18 mouse cellular contexts compared by ENCODE assay signal in the genomic region with DNA sequence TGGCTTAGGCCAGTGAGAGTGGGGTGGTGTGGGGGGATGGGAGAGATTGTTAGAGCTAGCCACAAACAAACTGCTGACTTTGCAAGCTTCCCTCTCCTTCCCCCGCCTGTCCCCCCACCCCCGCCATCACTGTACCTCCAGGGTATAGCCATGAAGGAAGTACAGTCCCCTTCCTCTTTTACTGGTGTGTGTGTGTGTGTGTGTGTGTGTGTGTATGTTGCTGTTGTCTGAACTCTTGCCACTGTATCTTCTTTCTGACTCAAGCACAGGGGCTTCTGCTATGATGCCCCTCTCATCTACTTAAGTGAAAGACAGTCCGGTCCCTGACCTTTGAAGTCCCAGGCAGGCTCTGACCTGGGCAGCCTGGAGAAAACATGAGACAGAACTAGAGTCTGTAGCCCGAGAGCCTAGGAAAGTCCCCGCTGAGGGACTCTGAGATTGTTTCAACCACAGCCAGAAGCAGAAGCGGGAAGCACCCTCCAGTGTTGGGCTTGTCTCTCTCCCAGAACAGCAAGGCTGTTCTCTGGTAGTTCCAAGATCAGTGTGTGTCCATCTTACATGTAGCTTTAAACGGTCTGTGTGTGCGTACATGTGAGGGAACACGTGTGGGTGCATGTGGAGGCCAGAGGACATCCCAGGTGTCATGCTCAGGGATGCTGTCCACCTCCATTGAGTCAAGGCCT. TPM values are rescaled to one million over a fixed set of nuclear protein-coding genes. Genes with fewer than 3 reads are reported as not detected.
A peak's percentile ranks its signal among the peaks of the same experiment; 100 is the strongest.
DNase-seq lines count a peak whose midpoint lies in the region; ATAC-seq and TF ChIP-seq lines count a peak whose summit lies in the region.
"Had no signal": no experiment of that assay in that cellular context is flagged by ENCODE, and none has a peak within 500 bp of the region (broad histone marks: within the 10 kb centered on the region; RNA-seq: fewer than 3 reads in every experiment).

No protein-coding gene starts in this region.

- no peak for TF ChIP-seq POLR2A in kidney, adult 2 months (IDR thresholded peaks at IDR 0.05; ENCODE audit: low read depth, low read length)
- no peak for TF ChIP-seq POLR2A in bone marrow, adult 2 months (IDR thresholded peaks at IDR 0.05; ENCODE audit: borderline replicate concordance, control insufficient read depth, low read depth, low read length)

- DNase-seq in kidney, adult 2 months = no peak
- no peak for DNase-seq in kidney, postnatal 4 days
- peak; percentile 59 for DNase-seq in 416B (ENCODE audit: low read depth)
- no peak for DNase-seq in layer of hippocampus, postnatal 10 days (ENCODE audit: low spot score in 2 of 2)
- DNase-seq in right cerebral cortex, postnatal 10 days (ENCODE audit: low spot score in 2 of 2) = no peak
- DNase-seq: adrenal gland, postnatal 14 days; cerebellum, adult 8-10 months; thymus, postnatal 14 days had no signal

- H3K4me3 ChIP-seq in kidney, adult 2 months (ENCODE audit: insufficient read depth, low read depth, low read length) = no peak overlapping the region
- H3K4me3 ChIP-seq in bone marrow, adult 2 months (replicated peaks; ENCODE audit: control insufficient read depth, low read depth, low read length) = no peak overlapping the region
- H3K4me3 ChIP-seq in macrophage (ENCODE audit: inconsistent target) = no peak overlapping the region
- H3K4me3 ChIP-seq in intestine, postnatal 0 days (ENCODE audit: low read depth, low read length) = no peak overlapping the region
- H3K4me3 ChIP-seq: embryonic facial prominence, embryonic 10.5 days; forebrain, embryonic 10.5 days; hindbrain, embryonic 12.5 days; lung, embryonic 15.5 days; midbrain, embryonic 13.5 days; neural tube, embryonic 13.5 days had no signal

- peaks cover 2% of the 10 kb centered on the region; the same call in 1 of the 2 replicates for H3K36me3 ChIP-seq in kidney, adult 2 months (ENCODE audit: control insufficient read depth, insufficient read depth, low read length)
- peaks cover 34% of the 10 kb centered on the region for H3K36me3 ChIP-seq in macrophage (ENCODE audit: inconsistent target)
- H3K36me3 ChIP-seq in intestine, postnatal 0 days (ENCODE audit: control insufficient read depth, insufficient read depth) = peaks cover 29% of the 10 kb centered on the region

- H3K9ac ChIP-seq in intestine, postnatal 0 days (ENCODE audit: low read depth, low read length) = no peak overlapping the region
- H3K9ac ChIP-seq: hindbrain, embryonic 12.5 days; lung, embryonic 15.5 days; midbrain, embryonic 13.5 days; neural tube, embryonic 13.5 days had no signal

- no peak for TF ChIP-seq CTCF in kidney, adult 2 months (conservative IDR thresholded peaks at IDR 0.05; ENCODE audit: insufficient read depth, insufficient read length, low read depth, low read length)
- 0 out of 2 replicates have a peak, but pooled peaks have one; percentile 8 for TF ChIP-seq CTCF in bone marrow, adult 2 months (IDR thresholded peaks at IDR 0.05; ENCODE audit: control insufficient read depth, insufficient read depth, low read length)
- TF ChIP-seq CTCF in intestine, postnatal 0 days (IDR thresholded peaks at IDR 0.05; ENCODE audit: low read depth) = no peak

- peaks cover 3% of the 10 kb centered on the region; the same call in 1 of the 2 replicates for H3K4me1 ChIP-seq in kidney, adult 2 months (ENCODE audit: control insufficient read depth, insufficient read depth, low read length)
- peaks cover 4% of the 10 kb centered on the region; the same call in 1 of the 2 replicates for H3K4me1 ChIP-seq in bone marrow, adult 2 months (ENCODE audit: control insufficient read depth, insufficient read depth, low read length)
- peaks cover 8% of the 10 kb centered on the region; the same call in 1 of the 2 replicates for H3K4me1 ChIP-seq in intestine, postnatal 0 days (replicated peaks; ENCODE audit: control insufficient read depth, insufficient read depth, low read length)

- peaks cover 31% of the 10 kb centered on the region; the same call in 1 of the 2 replicates for H3K79me2 ChIP-seq in macrophage (ENCODE audit: inconsistent target)

- H3K4me2 ChIP-seq in intestine, postnatal 0 days (replicated peaks; ENCODE audit: low read depth) = no peak overlapping the region
- H3K4me2 ChIP-seq: hindbrain, embryonic 12.5 days; lung, embryonic 15.5 days; midbrain, embryonic 13.5 days; neural tube, embryonic 13.5 days had no signal

- 0 out of 2 replicates have a peak overlapping the region, but pooled peaks have one; percentile 2 for H3K27ac ChIP-seq in kidney, adult 2 months (ENCODE audit: insufficient read depth, low read depth, low read length)
- H3K27ac ChIP-seq in bone marrow, adult 2 months (ENCODE audit: control insufficient read depth, insufficient read depth, low read depth, low read length, poor library complexity) = peak overlapping the region; percentile 66
- peak overlapping the region; percentile 87 for H3K27ac ChIP-seq in macrophage
- no peak overlapping the region for H3K27ac ChIP-seq in intestine, postnatal 0 days (ENCODE audit: low read depth, low read length)
- H3K27ac ChIP-seq: embryonic facial prominence, embryonic 10.5 days; forebrain, embryonic 10.5 days; hindbrain, embryonic 12.5 days; lung, embryonic 15.5 days; midbrain, embryonic 13.5 days; neural tube, embryonic 13.5 days had no signal

- no peaks in the 10 kb centered on the region for H3K27me3 ChIP-seq in kidney, adult 2 months (replicated peaks; ENCODE audit: control insufficient read depth, insufficient read depth, low read length)
- H3K27me3 ChIP-seq in intestine, postnatal 0 days (replicated peaks; ENCODE audit: control insufficient read depth, insufficient read depth, low read length) = peaks cover 6% of the 10 kb centered on the region; the same call in 1 of the 2 replicates

- ATAC-seq in intestine, postnatal 0 days = no peak
- ATAC-seq: CD4-positive, CD25-positive, alpha-beta regulatory T cell, adult 4 months; midbrain, embryonic 13.5 days had no signal

- whole genome bisulfite sequencing in kidney, adult 2 months = 63% methylated on average over 9 of the region's 9 CpGs
- 20% methylated on average over 9 of the region's 9 CpGs for WGBS in bone marrow, adult 2 months
- WGBS in macrophage (ENCODE audit: missing documents) = 15% methylated on average over 9 of the region's 9 CpGs
- WGBS in intestine, postnatal 0 days = 79% methylated on average over 9 of the region's 9 CpGs

- no peaks in the 10 kb centered on the region for H3K9me3 ChIP-seq in intestine, postnatal 0 days (ENCODE audit: control insufficient read depth)
- H3K9me3 ChIP-seq: embryonic facial prominence, embryonic 10.5 days; forebrain, embryonic 10.5 days; hindbrain, embryonic 12.5 days; lung, embryonic 15.5 days; midbrain, embryonic 13.5 days; neural tube, embryonic 13.5 days had no signal

RNA-seq across cellular contexts. Expression of a gene that starts 7.8 kb away (rescaled TPM):
- polyA plus RNA-seq in kidney, adult 2 months (2012; rRNA removed) = 2.0 and 4.2 TPM in 2 replicates
- polyA plus RNA-seq in bone marrow, adult 2 months (2011; ENCODE audit: insufficient read depth, insufficient read length, low replicate concordance, missing spikeins) = 0.56 and 3.6 TPM in 2 replicates
- total RNA-seq in macrophage (2018; cell fraction: chromatin; rRNA removed) = 10 to 100 TPM in 14 of 26 experiments, 1 to 10 TPM in 12; 1.1 to 44.1 (median 13.9) TPM
- 100 to 1,000 TPM in 9 of 26 experiments, 10 to 100 TPM in 17; 16.2 to 215 (median 57.2) TPM for total RNA-seq in macrophage (2018; cell fraction: cytosol; rRNA removed)
- total RNA-seq in macrophage (2018; cell fraction: nucleus; rRNA removed) = 100 to 1,000 TPM in 13 of 26 experiments, 10 to 100 TPM in 13; 10.9 to 317 (median 79.4) TPM
- 9.3 to 44.3 TPM (median 27.8 TPM) in 3 replicates for polyA plus RNA-seq in macrophage (2018)
- total RNA-seq in layer of hippocampus, postnatal 10 days (2021) = 1 to 10 TPM; 1.2 to 1.4 TPM
- polyA plus RNA-seq in intestine, postnatal 0 days (2015; fragmentation: Nextera tagmentation; extraction: Ambion mirVana) = 0.08 and 0.09 TPM in 2 replicates
- polyA plus RNA-seq: CD4-positive, CD25-positive, alpha-beta regulatory T cell, adult 4 months; embryonic facial prominence, embryonic 10.5 days; forebrain, embryonic 10.5 days; lung, embryonic 15.5 days; midbrain, embryonic 13.5 days; neural tube, embryonic 13.5 days had no signal

RNA-seq across cellular contexts. Expression of a gene that starts 18.3 kb away (rescaled TPM):
- 315 and 343 TPM in 2 replicates for polyA plus RNA-seq in kidney, adult 2 months (2012; rRNA removed)
- polyA plus RNA-seq in bone marrow, adult 2 months (2011; ENCODE audit: insufficient read depth, insufficient read length, low replicate concordance, missing spikeins) = 22.5 and 59.7 TPM in 2 replicates
- 100 to 1,000 TPM in 8 of 26 experiments, 10 to 100 TPM in 18; 27.9 to 189 (median 89.2) TPM for total RNA-seq in macrophage (2018; cell fraction: chromatin; rRNA removed)
- 100 to 1,000 TPM; 113 to 192 (median 160) TPM for total RNA-seq in macrophage (2018; cell fraction: cytosol; rRNA removed)
- 100 to 1,000 TPM in 15 of 26 experiments, 10 to 100 TPM in 11; 46.5 to 175 (median 103) TPM for total RNA-seq in macrophage (2018; cell fraction: nucleus; rRNA removed)
- 173 to 195 TPM (median 183 TPM) in 3 replicates for polyA plus RNA-seq in macrophage (2018)
- 100 to 1,000 TPM; 139 TPM for total RNA-seq in layer of hippocampus, postnatal 10 days (2021)
- 81.2 and 82.9 TPM in 2 replicates for polyA plus RNA-seq in intestine, postnatal 0 days (2015; fragmentation: Nextera tagmentation; extraction: Ambion mirVana)

RNA-seq across cellular contexts. Expression of a gene that starts 27.3 kb away (rescaled TPM):
- polyA plus RNA-seq in kidney, adult 2 months (2012; rRNA removed) = 24.4 and 29.7 TPM in 2 replicates
- 21.7 and 63.2 TPM in 2 replicates for polyA plus RNA-seq in bone marrow, adult 2 months (2011; ENCODE audit: insufficient read depth, insufficient read length, low replicate concordance, missing spikeins)
- 10 to 100 TPM in 21 of 26 experiments, 1 to 10 TPM in 5; 4.4 to 82.2 (median 27.6) TPM for total RNA-seq in macrophage (2018; cell fraction: chromatin; rRNA removed)
- 100 to 1,000 TPM in 6 of 26 experiments, 10 to 100 TPM in 20; 38.6 to 130 (median 74.2) TPM for total RNA-seq in macrophage (2018; cell fraction: cytosol; rRNA removed)
- 10 to 100 TPM; 12.8 to 76.0 (median 32.1) TPM for total RNA-seq in macrophage (2018; cell fraction: nucleus; rRNA removed)
- polyA plus RNA-seq in macrophage (2018) = 37.5 to 79.0 TPM (median 76.6 TPM) in 3 replicates
- total RNA-seq in layer of hippocampus, postnatal 10 days (2021) = 10 to 100 TPM; 40.8 to 41.3 TPM
- 21.9 and 25.6 TPM in 2 replicates for polyA plus RNA-seq in intestine, postnatal 0 days (2015; fragmentation: Nextera tagmentation; extraction: Ambion mirVana)

RNA-seq across cellular contexts. Expression of a gene that starts 30.6 kb away (rescaled TPM):
- polyA plus RNA-seq in kidney, adult 2 months (2012; rRNA removed) = 28.5 and 32.6 TPM in 2 replicates
- 32.4 and 91.7 TPM in 2 replicates for polyA plus RNA-seq in bone marrow, adult 2 months (2011; ENCODE audit: insufficient read depth, insufficient read length, low replicate concordance, missing spikeins)
- 10 to 100 TPM in 22 of 26 experiments, 1 to 10 TPM in 4; 4.4 to 53.3 (median 21.1) TPM for total RNA-seq in macrophage (2018; cell fraction: chromatin; rRNA removed)
- total RNA-seq in macrophage (2018; cell fraction: cytosol; rRNA removed) = 10 to 100 TPM; 12.8 to 29.1 (median 19.8) TPM
- 10 to 100 TPM in 22 of 26 experiments, 1 to 10 TPM in 4; 6.9 to 38.6 (median 17.5) TPM for total RNA-seq in macrophage (2018; cell fraction: nucleus; rRNA removed)
- polyA plus RNA-seq in macrophage (2018) = 11.4 to 23.0 TPM (median 20.3 TPM) in 3 replicates
- total RNA-seq in layer of hippocampus, postnatal 10 days (2021) = 10 to 100 TPM; 12.8 to 18.8 TPM
- 10.0 and 10.8 TPM in 2 replicates for polyA plus RNA-seq in intestine, postnatal 0 days (2015; fragmentation: Nextera tagmentation; extraction: Ambion mirVana)

RNA-seq across cellular contexts. Expression of a gene that starts 50.7 kb away (rescaled TPM):
- 5.8 and 6.1 TPM in 2 replicates for polyA plus RNA-seq in kidney, adult 2 months (2012; rRNA removed)
- polyA plus RNA-seq in bone marrow, adult 2 months (2011; ENCODE audit: insufficient read depth, insufficient read length, low replicate concordance, missing spikeins) = 45.1 and 46.9 TPM in 2 replicates
- 1 to 10 TPM; 1.9 to 9.1 (median 4.5) TPM for total RNA-seq in macrophage (2018; cell fraction: chromatin; rRNA removed)
- total RNA-seq in macrophage (2018; cell fraction: cytosol; rRNA removed) = 1 to 10 TPM; 2.2 to 5.2 (median 3.6) TPM
- 1 to 10 TPM; 1.0 to 5.8 (median 2.6) TPM for total RNA-seq in macrophage (2018; cell fraction: nucleus; rRNA removed)
- 2.7 to 6.4 TPM (median 3.5 TPM) in 3 replicates for polyA plus RNA-seq in macrophage (2018)
- total RNA-seq in layer of hippocampus, postnatal 10 days (2021) = 10 to 100 TPM; 12.2 to 12.6 TPM
- polyA plus RNA-seq in intestine, postnatal 0 days (2015; fragmentation: Nextera tagmentation; extraction: Ambion mirVana) = 11.5 and 12.3 TPM in 2 replicates
